Mouse (Mus musculus) lung, postnatal 0 days (tissue): ENCODE data around the gene Trmt10a.

Experiments used
- CTCF ChIP-seq: IDR thresholded peaks from 2 replicates; pipeline ENCODE4 v1.5.1; 2016; ENCODE audit warnings: antibody characterized with exemption, mild to moderate bottlenecking
- EP300 ChIP-seq: IDR thresholded peaks from 2 replicates; pipeline ENCODE4 v1.6.1; 2016; ENCODE audit warnings: antibody characterized with exemption, mild to moderate bottlenecking, control low read depth

DNA sequence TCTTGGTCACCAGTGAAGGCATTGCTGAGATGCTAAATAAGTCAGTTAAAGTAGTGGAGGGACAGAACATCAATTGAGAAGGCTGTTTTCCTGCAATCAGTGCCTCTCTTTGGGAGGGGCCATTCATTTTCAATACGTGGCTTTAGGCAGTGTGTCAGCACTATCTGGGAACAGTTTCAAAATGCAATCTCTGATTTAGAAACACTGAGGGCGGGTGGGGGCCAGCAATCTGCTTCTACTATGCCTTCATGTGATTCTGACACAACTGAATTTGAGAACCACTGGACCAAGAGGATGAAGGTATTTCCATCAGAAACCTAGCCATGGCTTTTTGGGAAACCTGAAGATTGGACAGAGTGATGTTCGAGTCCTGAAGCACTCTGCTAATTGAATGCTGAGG is 47.9 kb upstream of the Trmt10a start:
- no peak for TF ChIP-seq CTCF
- TF ChIP-seq EP300: no peak
